Mouse (Mus musculus): ENCODE results near the gene Mgat5b.

GRCm38 (mm10) chr11:116899247-116899646 lies 19.4 kb upstream of the Mgat5b start:
- TF ChIP-seq GATA2 (IDR thresholded peaks at IDR 0.05; ENCODE audit: borderline replicate concordance, low read depth, low read length) = no peak
- no peak for TF ChIP-seq CTCF (IDR thresholded peaks at IDR 0.05; ENCODE audit: low read depth, low read length)
